Mouse (Mus musculus) adrenal gland, adult 2 months (tissue): ENCODE results near the gene Cacna1d. TPM values are rescaled to one million over a fixed set of nuclear protein-coding genes. Genes with fewer than 3 reads are reported as not detected.

Experiments
- DNase-seq: peaks from one replicate; pipeline ENCODE4 v3.0.0; 2021
- polyA plus RNA-seq: library from polyadenylated mRNA; depleted of rRNA; stranded (reverse); fragments of >200 nt; gene quantifications from 2 replicates; pipeline ENCODE4 v1.2.3, GENCODE M21; 2012
- total RNA-seq, 2 experiments: library from RNA; stranded (reverse); gene quantifications; 2 replicates each; pipeline ENCODE4 v1.2.3; 2021

The Cacna1d gene
- total and polyA plus RNA-seq, 3 experiments, result 8.4 to 12.7 (median 10.7) TPM

DNA sequence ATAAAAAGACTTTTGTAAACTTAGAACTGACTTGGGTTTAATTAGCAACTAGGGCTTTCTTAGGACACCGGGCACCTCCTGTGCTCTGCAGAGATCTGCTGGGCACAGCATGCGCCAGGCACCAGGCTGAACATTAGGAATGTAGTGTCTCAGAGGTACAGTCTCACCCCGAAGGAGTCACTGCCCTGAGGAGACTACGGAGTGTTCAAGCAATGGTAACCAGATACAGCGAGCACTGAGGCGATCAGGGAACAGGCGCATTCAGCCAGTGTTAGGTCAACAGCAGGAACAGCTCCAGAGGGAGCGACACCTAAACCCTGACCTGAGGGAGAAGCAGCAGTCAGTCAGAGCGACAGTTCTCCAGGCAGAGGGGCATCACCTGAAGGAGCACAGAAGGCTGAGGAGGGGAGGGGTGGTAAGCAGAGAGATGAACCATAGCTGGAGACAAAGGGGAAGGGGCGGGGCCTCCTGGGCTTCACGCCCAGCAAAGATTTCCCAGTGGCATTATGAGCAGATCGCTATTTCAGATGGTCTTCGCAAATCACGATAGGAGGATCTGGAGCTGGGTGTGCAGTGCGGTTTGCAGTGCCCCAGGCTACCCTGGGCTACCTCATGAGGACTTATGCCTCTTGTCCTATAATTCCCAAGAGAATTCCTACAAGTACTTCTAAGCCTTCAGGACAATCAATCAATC is 413.0 kb downstream of the Cacna1d start:
- no peak for DNase-seq

DNA sequence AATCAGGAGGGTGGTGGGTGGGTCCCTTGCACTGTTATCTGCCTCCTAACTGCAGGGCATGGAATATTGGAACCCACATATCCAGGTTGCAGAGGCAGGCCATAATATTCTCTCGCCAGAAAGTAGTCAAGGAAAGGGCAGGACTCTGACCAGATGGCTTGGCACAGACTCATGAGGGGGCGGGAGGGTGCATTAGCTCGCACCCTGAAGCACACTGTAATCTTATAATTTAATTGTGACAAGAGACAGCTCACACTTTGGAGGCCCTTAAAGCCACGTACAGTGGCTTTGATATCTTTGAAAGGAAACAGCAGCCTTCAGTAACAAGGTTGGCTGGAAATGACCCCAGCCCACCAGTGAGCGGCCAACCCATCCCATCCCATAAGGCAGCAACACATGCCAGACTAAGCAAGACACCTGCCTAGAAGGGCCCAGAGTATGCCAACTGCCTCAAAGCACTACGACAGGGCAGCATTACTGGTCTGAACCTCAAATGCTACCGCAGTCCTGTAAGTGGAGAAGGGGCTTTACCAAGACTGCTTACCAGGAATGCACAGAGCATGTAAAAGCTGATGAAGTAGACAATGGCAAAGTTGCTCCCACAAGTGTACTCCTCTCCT is 415.9 kb downstream of the Cacna1d start:
- DNase-seq, result peak; percentile 21

DNA sequence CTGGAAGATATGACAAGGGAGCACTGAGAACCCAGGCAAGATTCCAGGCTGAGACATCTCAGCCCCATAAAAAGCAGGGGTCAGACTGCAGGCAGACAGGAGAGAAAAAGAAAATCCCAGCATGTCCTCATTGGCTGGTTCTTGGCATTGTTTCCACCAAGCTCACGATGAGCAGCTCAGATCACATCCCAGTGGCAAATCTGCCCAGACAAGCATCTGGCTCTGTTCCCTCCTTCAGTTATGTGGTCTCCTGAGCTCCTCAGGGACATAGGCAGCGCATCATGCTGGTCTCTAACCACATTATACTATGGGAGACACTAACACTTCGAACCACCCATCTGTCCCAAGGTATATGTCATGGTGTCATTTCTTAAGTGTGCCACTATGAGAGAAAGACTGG is 422.7 kb downstream of the Cacna1d start:
- no peak for DNase-seq

DNA sequence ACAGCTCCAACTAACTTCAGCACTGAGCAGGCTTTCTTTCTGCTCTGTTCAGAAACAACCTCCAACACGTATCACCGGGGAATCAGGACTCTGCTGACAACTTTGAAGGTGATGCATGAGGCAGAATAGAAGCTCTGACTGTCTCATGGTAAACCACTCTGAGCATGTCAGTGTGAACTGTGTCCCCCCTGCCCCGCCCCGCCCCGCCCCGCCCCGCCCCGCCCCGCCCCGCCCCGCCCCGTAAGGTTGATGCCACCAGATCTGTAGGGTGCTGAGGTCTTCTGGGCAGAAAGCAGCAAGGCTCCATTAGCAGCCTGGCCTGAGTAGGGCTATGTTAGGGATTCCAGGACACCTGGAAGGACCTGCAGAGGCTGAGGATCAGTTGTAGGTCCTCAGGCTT is 424.5 kb downstream of the Cacna1d start:
- no peak for DNase-seq

DNA sequence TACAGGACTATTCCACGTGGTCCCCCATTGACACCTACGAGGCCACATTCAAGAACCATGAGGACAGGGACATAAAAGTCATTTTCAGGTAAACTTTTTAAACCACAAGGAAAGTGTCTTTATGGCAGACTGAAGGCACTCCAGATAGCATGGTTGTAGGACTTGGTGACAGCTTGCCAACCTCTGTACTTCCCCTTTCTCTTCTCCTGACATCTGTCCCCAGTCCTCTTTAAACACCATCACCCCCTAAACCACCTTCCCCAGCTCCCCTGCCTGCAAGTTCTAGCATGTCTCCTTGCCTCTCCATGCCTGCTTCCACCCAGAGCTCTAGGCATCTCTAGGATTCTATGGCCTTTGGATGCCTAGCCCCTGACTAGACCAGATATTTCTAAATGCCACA is 426.4 kb downstream of the Cacna1d start:
- no peak for DNase-seq

DNA sequence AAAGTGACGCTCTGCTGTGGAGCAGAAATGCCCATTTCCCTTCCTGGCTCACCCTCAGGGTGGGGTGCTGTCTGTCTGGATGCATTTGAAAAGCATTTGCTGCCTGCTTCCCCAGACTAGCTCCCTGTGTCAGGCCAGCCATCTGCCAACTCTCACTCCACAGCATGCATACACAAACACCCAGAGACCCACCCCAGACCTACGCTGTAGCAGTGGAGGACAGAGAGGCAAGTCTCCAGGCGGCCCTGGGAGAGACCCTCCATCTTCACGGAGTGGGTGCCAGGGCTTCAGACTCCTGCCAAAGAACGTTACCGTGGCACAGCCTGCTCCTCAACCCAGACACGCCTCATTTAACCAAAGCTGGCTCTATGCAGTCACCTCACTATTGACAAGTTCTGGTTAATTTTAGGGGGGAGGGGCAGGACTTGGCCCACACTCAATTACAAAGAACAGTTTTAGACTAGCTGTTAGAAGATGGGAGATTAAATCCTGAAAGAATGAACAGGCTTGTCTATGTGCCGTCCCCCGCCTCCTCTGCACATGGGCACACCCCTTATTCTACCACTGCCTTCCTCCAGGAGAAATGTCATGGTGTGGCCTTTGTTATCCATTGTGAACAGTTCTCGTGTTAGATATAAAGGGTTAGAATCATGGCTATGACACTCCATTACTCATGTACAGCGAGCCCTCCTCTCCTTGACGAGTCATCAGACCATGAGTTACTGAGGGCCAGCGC is 435.1 kb downstream of the Cacna1d start:
- peak; percentile 12 for DNase-seq

DNA sequence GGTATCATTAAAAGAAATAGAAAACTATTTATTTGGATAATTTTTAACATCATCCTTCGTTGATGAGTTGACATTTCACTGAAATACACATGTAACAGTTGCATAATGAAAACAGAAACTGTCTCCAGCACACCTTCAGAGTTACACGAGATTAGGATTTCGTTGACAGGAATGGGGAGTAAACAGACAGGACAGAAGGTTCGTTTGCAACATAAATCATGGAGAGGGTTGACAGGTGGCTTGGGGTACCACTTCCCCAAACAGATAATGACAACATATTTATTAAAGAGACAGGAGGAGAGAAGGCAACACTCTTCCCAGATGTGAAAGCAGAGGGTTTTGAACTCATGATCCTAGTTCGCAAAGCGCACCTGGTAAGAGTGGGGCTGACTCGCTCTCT is 436.3 kb downstream of the Cacna1d start:
- DNase-seq, result no peak

DNA sequence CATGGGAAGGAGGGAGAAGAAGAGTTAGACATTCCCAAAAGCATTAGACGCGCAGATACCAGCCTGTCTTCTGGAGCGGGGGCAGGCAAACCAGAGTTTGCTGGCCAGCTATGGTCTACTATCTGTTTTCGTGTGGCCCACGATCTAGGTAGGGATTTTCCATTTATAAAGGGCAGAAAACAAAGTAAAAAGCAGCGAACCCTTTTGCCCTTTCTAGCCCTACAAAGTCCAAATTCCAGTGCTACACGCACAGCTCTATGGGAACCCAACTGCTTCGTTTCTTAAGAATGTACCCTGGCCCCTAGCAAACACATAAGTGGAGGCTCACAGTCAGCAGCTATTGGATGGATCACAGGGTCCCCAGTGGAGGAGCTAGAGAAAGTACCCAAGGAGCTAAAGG is 441.0 kb downstream of the Cacna1d start:
- DNase-seq, result no peak

DNA sequence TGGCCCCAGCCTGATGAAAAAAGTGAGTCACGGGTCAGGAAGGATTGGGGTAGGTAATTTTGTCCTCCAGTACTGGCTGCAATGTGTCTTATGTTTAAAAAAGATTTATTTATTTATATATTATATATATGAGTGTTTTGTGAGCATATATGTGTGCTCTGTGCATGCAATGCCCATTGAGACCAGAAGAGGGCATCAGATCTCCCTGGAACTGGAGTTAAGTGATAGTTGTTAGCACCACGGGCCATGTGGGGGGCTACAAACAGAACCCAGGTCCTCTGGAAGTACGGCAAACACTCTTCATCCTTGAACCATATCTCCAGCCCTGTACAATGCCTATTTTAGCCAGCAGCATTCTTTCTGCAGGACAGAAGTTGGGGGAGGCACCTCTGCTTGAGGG is 443.2 kb downstream of the Cacna1d start:
- no peak for DNase-seq

DNA sequence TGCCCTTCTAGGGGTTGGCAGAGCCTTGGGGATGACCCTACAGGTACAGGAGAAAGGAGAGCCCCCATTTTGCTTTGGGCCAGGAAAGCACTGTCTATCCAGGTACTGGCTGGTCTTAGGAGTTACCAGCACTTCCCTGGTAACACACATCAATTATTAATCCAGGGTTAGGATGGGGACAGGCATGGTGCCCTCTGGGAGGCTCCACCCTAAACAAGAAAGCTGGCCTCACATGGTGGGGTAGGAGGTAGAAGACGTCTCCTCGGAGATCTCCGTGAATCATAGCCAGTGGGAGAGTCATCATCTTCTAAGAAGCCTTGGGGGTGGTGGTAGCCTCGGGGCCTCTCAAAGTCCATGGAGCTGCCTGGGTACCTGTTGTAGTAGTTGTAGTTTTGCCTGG is 444.3 kb downstream of the Cacna1d start:
- DNase-seq, result no peak

DNA sequence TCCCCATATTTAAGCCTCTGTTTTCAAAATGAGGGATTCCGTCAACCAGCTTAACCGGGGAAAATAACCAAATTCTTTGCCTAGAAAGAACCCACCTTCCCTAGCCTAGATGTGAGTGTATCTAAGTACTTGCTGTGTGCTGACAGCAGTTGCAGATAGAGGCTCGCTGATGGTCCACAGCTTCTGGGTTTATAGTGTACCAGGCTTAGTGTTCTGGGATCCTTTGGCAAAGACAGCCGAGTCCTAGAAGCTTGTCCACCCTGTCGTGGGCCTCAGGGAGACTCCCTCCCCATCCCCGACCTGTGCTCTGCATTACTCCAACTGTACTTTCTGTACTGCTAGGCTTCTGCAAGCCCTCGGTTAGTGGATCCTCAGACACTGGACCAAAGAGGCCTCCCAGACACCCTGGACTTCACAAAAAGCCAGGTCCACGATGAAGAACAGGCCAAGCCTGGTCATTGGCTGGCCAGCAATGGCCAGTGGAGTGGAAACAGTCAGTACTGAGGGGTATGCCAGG is 445.5 kb downstream of the Cacna1d start:
- DNase-seq, result no peak

DNA sequence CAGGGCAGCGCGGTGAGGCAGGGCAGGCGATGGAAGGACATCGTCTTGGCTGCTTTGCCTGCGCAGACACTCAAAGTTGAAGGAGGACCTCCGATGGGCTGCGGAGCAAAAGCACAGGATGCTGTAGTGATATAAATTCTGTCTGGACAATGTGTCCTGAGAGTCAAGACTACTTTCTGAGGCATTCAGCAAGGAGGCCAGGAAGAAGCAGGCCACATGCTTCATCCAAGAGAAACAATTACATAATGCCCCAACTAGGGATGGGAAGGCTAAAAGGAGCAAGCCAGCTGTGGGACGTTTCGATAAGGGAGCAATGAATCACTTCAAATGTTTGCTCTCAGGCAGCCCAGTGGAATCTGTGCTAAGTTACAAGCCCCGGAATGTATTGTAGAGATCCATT is 446.0 kb downstream of the Cacna1d start:
- peak; percentile 15 for DNase-seq

DNA sequence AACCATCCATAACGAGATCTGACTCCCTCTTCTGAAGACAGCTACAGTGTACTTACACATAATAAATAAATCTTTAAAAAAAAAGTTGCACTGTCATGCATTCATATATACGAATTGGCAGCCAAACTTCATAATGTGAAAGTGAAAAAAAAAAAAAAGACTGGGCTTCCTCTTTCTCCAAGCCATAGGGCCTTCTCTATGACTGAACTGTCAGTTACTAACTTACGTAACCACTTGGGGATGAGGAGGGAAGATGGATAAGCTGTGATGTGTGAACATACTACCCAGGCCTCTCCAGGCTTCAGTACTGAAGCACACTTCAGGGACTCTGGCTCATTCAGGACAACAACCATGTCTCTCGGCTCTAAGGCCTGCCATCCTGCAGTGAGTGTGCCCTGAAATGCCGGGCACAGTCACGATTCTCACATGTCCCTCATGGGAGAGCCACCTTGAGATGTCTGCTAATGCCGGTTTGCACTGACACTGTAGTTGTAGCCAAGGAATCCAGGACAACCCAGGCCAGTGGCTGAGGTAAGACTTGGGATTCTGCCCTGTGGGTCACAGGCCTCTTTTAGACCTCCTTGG is 447.8 kb downstream of the Cacna1d start:
- no peak for DNase-seq

DNA sequence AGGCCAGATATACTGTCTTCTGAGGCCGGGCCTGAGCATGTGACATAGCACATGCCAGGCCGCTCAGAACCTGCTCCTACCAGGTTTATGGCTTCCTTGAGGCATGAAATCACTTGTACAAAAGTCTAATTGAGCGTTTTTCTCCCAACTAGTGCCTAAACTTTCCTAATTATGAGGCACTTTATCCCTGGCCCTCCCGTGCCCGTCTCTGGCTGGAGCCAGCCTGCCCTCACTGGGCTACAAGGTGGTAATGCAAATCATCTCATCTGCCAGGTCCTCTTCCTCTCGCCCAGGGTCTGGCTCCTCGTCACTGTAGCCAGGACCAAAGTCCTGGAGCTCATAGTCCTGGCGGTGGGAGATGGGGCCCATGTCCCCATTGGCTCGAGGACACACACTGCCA is 449.4 kb downstream of the Cacna1d start:
- no peak for DNase-seq

DNA sequence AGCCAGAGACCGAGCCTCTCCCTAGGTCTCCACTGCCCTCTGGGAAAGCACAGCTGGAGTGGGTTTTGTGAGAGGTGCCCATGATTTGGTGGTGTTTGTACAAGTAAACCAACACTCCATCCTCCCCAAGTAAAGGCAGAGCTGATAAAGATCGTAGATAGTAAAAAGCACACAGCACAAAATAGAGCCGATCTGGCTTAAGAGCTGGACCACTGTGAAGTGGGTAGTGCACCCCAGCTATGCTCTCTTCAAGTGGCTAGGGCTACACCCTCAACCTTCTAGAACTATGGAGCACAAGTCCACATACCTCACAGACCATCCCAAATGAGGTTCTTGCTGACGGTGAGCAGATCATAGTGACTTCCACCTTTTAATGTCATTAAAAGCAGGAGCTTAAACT is 451.8 kb downstream of the Cacna1d start:
- DNase-seq, result no peak

DNA sequence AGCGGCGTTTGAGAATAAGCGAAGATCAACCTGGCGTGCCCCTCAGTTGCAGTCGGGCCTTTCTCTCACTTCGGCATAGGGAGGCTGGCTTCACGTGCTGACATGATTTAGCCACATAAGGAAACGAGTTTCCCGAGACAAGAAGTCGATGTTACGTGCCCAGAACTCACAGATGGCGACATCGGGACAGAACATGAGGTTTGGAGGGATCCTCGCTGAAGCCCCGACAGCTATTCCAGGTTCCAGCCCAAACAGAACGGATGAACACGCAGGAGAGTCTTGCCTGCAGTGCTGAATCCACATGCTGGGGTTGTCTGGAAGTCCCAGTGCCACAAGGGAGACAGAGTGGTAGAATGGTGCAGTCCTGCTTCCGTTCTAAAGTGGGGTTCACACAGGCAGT is 452.8 kb downstream of the Cacna1d start:
- no peak for DNase-seq

DNA sequence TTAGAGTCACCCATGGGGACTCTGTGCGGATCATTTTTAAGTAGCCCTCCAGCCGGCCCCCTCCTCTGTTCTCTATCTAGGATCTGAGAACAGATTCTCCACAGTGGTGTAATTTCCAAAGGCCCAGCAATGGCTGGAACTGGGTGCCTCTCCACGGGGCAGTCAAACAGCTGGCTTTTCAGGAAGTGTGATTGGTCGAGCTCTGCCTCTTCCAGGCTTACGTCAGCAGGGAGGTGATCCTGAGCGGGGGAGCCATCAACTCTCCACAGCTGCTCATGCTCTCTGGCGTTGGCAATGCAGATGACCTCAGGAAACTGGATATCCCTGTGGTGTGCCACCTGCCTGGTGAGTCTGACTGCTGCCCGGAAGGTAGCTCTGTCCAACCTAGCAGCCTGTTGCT is 457.9 kb downstream of the Cacna1d start:
- DNase-seq, result no peak

DNA sequence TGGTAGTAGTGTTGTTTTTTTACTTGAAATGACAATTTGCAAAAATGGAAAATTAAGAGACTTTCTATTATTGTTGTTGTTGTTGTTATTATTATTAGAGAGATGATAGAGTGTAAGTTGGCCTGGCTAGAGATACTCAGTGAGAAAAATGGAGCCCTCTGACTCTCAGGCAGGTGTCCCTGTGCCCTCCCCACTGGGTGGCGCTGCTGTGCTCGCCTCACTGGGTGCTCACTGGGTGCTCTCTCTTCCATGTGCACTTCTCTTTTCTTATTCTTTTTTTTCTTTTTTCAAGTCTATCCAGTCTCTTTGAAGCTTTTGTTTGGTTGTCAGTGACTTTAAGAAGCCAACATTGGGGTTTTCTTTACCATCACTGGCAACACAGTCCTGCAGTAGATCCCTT is 463.9 kb downstream of the Cacna1d start:
- DNase-seq, result no peak

DNA sequence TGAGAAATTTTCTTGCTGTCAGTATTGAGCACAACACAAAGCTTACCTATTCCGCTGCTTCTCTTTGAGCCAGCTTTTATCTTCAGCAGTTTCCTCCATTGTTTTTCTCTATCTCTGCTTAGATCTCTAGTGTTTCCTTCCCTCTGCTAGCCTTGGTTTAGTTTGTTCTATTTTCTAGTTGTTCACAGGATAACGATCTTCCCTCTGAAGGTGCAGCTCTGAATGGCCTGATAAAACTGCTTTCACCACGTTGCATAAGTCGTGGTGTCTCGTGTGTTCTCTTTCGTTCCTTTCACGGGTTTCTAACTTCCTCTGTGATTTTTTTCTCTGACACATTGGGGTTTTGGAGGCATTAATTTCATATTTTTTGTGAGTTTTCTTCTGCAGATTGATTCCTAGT is 466.9 kb downstream of the Cacna1d start:
- no peak for DNase-seq

DNA sequence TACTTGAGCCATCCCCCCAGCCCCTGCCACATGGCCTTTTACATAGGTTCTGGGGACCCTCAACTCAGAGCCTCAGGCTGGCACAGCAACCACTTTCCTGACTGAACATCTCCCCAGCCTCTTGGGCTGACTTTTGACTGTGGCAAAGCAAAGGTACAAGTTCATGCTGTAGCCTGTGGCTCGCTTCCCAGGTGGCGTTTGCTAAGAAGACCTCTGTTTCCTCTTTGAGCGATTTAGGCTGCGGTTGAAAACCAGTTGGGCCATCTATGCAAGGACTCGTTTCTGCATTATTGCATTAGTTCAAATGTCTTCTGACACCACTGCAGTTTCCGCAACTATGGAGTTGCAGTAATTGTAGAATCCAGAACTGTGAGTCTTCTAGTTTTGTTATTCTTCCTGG is 468.8 kb downstream of the Cacna1d start:
- no peak for DNase-seq

DNA sequence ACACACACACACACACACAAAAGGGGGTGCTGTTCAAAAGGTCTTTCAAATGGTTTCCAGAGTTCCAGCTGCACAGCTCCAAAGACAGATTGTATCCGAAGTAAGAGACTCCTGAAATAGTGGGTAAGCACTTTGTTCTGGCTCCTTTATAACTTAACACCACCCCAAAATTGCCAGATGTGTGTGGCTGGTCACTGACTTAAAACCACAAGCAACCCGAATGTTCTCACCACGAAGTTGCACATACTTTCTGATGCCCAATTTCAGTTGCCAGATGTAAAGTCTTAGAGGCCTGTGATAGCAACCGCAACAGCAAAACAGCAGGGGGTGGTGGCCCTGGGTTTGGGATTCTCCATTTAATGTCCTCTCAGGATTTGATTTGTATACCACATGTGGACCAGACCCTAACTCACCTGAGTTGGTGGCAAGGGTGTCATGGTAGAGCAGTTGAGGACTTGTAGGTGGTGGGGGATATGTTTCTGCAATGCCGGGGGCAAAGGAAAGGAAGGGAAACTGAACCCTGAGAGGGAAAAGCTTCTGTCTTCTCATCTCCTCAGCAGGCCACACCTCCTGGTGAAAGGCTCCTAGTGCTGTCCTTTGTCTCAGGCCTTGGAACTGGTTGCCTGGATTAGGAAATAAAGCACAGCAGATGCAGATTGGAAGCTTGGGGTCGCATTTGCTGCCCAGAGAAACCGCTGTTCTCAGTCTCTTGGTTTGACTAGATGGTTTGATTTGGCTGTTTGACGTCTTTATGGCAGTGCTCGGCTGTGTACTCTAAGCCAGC is 471.3 kb downstream of the Cacna1d start:
- no peak for DNase-seq

DNA sequence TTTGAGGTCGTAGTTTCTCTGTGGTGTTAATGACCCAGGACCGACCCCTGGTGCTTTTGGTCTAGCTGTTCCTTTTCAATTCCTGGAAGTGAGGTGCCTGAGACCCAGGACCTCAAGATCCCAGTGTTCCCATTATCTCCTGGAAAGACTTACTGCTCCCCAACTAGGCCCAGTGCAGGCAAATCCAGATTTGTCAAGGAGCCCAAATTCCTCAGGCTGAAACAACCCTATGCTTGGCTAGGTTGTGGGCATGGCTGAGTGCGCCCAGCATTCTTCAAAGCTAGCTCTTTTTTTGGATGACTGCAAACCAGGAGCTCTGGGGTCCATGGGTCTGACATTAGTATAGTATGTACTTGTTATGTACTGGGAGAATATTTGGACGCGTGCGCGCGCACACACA is 471.9 kb downstream of the Cacna1d start:
- no peak for DNase-seq
